Mouse (Mus musculus) ES-Bruce4 (cell line): ENCODE measurements at regions not wholly inside any gene's neighbourhood (a gene's known extent, or its start where the extent isn't known, plus 50 kb on each side); places are given as distances from the start of the nearest gene placed in this dataset.

Source experiments
- CTCF ChIP-seq: IDR thresholded peaks from one replicate; pipeline ENCODE4 v1.8.1; 2011; ENCODE audit warnings: low read depth, low read length
- EP300 ChIP-seq: IDR thresholded peaks from 2 replicates; pipeline ENCODE4 v1.6.1; 2011; ENCODE audit warnings: low read depth, low read length; ENCODE audit not compliant: insufficient read depth

DNA sequence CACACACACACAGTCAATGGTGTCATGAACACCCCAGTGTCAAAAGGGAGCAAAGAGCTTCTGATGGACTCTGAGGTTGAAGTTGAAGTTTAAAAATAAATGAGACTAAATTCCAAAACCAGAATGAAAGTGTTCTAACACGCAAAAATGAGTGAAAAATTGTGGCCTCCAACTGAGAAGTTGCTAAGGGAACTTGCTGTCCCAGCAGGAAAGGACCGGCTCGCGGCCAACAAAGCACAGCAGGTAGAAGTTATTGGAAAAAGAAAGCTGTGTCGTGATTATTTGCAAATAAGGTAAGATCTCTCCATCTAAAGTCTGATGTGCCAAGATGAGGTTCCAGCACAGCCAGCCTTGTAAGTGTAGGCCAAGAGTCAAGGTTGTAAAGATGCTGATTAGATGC is 169.7 kb downstream of the Nrp2 start:
- TF ChIP-seq CTCF: no peak
- TF ChIP-seq EP300: no peak
